Mouse (Mus musculus): ENCODE measurements around the gene Wdsub1. TPM values are rescaled to one million over a fixed set of nuclear protein-coding genes. Genes with fewer than 3 reads are reported as not detected.

Gene Wdsub1
- polyA plus RNA-seq, 1 experiment, result 26.6 TPM

DNA sequence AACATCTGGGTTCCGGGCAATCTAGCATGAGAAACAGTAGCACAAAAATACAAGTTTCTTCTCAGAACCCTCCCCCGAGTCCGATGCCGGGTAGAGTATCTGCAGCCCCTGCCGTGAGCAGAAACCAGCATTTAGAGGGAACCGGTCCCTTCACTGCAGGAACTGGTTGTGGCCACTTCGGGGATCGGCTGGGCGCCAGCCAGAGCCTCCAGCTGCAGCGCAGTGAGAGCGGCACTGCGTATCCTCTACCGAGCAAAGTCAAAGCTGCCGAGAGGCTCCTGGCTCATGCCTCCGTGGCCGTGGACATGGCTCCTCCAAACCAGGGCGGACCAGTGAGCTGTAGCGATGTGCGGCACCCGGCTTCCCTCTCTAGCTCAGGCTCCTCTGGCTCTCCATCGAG lies 39.2 kb downstream of the Wdsub1 start:
- no peak for DNase-seq (ENCODE audit: low read depth, low spot score)
- WGBS, result 95% methylated on average over 21 of the region's 21 CpGs

DNA sequence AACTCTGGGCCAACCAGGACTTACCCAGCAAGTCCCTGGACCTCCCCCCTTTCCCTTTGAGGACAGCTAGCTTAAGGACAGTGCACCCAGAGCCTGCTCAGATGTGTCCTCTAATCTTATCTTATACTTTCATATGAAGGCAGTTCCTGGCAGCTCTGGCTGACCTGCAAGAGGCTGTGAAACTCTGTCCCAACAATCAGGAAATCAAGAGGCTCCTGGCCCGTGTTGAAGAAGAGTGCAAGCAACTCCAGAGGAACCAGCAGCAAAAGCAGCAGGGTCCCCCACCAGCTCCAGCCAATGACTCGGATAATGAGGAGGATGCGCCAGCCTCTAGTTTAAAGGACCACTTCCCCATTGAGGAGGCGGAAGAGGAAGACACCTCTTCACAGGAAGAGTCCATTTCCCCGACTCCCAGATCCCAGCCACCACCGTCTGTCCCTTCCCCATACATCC lies 39.8 kb downstream of the Wdsub1 start:
- WGBS, result 69% methylated on average over 6 of the region's 6 CpGs
- DNase-seq (ENCODE audit: low read depth, low spot score), result peak; percentile 13

DNA sequence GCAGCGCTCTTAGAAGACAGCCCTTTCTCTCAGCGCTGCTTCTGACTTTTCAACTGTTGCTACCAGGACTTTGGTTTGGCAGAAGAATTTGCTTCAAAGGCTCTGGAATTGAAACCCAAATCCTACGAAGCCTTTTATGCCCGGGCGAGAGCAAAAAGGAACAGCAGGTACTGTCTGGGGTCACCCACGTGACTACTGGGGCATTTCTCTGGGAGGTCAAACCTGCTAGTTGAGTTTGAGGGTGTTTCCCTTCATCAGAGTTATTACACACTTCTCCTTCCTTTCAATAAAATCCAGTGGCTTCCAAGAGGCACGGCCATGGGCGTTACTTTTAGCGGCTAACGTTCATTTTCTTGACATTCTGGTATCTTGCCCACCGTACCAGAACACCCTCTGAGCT lies 40.4 kb downstream of the Wdsub1 start:
- WGBS, result 34% methylated on average over 11 of the region's 11 CpGs

DNA sequence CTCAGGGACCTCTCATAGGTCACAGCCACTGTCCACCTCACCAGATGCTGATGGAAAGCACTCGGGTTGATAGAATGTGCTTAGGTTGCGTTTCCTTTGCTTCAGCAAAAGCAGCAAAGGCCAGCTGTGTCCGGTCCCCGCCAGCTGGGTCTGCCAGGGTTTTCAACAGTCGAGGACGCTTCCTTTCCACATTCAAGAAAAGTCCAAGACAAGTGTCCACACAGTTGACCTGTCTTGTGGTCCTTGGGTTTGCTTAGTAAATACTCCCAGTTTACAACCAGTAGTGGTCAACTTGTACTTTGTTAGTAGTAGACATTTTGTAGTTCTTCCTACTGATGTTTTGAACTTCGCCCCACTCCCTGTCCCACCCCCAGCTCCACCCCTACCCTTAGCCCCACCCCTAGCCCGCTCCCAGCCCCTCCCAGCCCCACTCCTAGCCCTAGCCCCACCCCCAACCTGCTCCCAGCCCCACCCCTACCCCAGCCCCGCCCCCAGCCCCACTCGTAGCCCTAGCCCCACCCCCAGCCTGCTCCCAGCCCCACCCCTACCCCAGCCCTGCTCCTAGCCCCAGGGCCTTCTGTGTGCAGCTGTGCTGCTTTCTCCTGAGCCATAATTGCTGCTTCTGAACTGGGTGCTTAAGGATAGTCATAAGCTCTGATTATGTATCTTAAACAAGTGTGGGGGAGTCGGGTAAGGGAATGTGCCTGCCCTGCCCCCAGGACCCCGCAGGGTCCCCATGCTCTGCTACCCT lies 41.0 kb downstream of the Wdsub1 start:
- peak; percentile 27 for DNase-seq (ENCODE audit: low read depth, low spot score)
- WGBS, result 45% methylated on average over 12 of the region's 12 CpGs

More for the DNA sequence above, 40.4 kb downstream of the Wdsub1 start:
- peak; percentile 81 for DNase-seq (ENCODE audit: low read depth, low spot score)

DNA sequence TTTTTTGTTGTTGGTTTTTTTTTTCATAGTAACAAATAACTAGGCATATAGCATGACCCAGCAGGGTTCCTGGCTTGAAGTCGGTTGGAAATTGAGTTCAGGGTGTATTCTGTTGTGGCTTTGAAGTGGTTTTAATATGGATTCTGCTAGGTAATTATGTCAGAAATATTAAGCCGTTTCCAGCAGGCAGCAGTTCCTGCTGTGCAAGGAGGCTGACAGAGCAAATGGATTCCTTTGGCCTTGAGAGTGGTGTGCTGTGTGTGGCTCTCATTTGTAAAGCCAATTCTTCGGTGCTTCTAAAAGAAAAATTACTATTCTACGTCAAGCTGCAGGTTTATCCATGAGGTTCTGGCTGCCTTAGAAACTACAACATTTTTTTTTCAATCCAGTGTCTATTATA lies 42.2 kb downstream of the Wdsub1 start:
- 79% methylated on average over 4 of the region's 4 CpGs for WGBS
- no peak for DNase-seq (ENCODE audit: low read depth, low spot score)

DNA sequence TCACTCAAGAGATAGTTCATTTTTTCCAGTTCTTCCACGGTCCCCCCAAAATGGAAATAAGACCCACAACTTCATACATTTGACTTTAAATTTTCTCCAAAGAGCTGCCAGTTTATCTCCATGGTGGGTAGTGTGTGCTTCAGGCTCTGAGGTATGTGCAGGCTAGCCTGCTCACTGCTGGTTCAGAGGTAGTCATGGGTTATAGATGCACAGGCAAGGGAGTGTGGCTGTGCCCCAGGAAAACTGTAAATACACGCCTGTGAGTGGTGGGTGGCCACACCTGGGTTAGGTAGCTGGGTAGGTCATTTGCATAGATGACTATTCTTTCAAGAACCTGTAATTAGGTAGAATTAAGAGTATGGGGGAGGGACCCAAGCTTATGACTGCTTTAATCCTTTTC lies 42.6 kb downstream of the Wdsub1 start:
- 81% methylated on average over 2 of the region's 2 CpGs for WGBS

DNA sequence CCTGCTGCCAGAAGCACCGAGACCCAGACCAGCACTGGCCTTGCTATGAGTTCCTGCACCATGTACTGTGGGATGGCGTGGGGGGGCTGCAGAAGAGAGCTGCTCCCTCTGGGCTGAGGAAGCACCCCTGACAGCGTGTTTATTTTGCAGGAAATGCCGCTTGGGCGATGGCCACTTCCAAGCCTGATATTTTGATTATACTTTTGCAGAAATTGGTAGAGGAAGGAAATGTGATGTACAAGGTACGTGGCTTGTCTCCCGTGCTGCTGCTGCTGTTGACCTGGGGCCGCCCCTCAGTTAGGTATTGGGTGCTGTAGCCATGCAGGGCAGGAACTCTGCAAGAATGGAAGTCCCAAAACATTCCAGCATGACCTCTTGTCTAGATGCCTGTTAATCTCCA lies 43.6 kb downstream of the Wdsub1 start:
- 85% methylated on average over 8 of the region's 8 CpGs for WGBS
- DNase-seq (ENCODE audit: low read depth, low spot score), result no peak

More for the DNA sequence above, 42.6 kb downstream of the Wdsub1 start:
- no peak for DNase-seq (ENCODE audit: low read depth, low spot score)

DNA sequence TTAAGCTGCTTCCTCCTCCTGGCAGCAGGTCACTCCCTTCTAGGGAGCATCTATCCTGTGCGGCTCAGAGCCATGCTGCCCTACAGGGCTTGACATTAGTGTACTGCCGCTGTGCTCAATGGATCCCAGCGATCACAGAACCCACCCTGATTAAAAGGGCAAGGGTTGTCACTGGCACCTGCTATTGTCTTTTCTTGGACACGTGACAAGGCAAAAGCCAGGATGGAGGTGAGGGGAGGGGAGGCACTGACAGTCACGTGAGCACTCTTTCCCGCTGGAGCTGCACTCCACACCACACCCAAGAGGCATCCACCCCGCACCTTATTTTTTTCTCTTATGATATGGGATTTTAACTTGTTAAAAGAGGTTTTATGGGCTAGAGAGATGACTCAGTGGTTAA lies 50.6 kb downstream of the Wdsub1 start:
- DNase-seq (ENCODE audit: low read depth, low spot score), result peak; percentile 8
- WGBS, result 49% methylated on average over 7 of the region's 7 CpGs

DNA sequence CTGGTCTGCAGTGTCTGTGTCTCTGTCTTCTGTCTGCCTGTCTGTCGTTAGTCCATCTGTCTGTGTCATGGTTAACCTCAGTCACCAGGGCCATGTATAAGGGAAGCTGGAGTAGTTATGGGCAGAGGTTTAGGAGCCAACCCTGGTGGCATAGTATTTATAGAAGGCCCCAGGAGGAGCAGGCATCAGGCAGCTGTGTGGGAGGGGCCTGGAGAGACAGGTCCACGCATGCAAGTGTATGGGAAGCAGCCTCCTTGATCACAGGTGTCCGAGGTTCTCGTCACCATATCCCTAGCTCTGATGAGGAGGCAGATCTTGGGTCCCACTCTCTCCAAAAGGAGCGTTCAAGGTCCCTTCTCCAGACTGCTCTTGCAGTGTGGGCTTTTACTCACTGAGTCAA lies 51.5 kb downstream of the Wdsub1 start:
- WGBS, result 83% methylated on average over 5 of the region's 5 CpGs
- no peak for DNase-seq (ENCODE audit: low read depth, low spot score)

DNA sequence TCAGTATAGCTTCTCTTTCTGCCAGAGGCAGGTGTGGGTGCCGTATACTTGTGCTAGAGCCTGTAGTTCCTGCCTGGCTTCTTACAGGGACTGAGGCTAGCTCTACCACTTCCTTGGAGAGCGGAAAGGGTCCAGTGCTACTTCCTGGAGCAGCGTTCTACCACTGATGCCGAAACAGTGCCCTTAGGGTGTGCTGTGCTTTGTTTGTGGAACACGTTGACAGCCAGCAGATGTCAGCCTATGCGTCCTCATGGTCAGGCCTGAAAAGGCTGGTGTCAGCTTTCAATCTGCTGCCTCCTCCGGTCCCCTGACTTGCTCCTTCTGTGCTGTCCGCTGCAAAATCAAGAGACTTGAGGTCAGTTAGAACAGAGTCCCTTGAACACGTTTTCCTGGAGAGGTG lies 52.2 kb downstream of the Wdsub1 start:
- 42% methylated on average over 9 of the region's 9 CpGs for WGBS
- no peak for DNase-seq (ENCODE audit: low read depth, low spot score)

DNA sequence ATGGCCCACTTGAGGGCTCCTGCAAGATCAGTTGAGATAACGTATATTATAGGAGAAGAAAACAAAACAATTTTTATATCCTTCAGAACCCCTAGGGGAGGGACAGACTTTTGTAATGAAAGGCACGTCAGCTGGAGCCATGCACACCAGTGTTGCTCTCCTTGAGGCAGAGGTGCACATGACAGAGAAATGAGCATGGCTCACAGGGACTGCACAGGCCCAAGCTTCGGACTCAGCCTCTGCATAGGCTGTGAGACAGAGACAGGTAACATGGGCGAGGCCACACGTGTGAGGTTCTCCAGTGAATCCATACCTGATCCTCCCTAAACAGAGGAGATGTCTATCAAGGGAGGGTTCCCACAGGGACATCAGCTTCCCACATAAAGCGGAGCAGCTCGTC lies 52.7 kb downstream of the Wdsub1 start:
- WGBS, result 59% methylated on average over 7 of the region's 7 CpGs
- DNase-seq (ENCODE audit: low read depth, low spot score), result no peak

DNA sequence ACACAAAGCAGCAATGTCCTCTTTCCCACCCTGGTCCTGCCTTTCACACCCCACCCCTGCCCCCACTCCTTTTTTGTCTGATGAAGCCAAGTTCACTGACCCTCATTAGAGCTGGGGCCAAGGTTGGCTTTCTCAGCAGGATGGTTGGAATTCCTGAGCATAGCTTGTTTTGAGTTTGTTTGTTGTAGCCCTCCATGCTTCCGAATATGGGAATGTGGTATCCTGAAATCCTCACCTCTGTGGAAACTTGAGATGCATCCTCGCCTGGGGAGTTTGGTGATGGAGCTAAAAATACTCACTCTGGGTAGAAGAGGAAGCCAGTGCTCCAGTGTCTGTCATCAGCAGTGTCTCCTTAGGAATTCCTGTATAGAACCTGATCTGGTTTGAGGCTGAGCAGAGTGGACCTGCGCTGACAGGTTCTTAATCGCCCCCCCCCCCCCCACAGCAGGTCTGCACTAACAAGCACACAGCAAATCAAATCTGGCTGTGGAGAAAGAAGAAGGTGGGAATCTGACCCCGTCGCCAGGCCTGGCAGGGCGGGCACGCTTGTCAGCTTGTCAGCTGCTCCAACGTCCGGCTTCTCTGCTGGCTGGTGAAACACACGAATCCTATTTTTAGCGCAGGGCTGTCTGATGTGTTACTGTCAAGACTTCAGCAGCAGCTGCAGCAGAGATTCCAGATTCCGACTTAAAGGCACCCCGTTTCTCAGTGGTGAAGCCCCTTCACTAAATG lies 53.4 kb downstream of the Wdsub1 start:
- WGBS, result 54% methylated on average over 14 of the region's 14 CpGs
- DNase-seq (ENCODE audit: low read depth, low spot score), result no peak

DNA sequence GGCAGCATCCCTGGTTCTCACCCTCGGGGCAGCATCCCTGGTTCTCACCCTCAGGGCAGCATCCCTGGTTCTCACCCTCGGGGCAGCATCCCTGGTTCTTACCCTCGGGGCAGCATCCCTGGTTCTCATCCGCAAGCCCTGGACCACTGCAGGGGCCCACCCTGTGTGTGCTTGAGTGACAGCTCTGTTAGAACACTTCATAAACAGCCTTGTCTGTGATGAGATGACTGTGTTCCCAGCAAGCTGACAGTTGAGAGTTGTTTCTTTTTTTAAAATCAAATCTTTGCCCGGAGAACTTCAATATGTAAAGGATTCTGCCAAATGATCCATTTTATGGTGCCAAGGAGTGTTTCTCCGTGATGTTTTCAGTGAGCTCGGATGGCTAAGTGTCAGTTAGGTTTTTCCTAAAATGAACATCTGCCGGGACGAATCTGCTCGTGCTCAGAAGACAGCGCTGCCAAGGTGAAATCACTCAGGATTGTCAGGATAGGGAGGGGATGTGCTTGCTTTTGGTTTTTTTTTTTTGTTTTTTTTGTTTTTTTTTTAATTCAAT lies 54.2 kb downstream of the Wdsub1 start:
- DNase-seq (ENCODE audit: low read depth, low spot score), result no peak
- 76% methylated on average over 11 of the region's 11 CpGs for WGBS

DNA sequence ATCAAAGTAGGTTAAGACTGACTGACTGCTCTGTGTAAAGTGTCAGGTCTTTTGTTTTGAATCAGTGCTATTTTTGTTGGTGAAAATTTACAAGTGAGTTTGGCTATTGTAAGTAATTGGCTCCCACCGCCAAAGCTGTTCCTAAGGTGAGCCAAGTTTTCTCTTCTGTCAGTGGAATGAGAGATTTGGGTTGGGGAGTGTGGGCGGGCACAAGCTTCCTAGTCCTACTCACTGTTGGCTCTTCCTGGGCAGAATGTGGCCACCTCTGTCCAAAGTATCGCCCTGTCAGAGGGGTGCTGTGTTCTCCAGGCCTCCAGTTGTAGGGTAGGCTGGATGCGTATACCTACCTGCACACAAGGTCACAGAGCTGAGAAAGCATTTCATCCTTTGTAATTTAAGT lies 57.0 kb downstream of the Wdsub1 start:
- DNase-seq (ENCODE audit: low read depth, low spot score), result no peak
- 86% methylated on average over 4 of the region's 4 CpGs for WGBS

DNA sequence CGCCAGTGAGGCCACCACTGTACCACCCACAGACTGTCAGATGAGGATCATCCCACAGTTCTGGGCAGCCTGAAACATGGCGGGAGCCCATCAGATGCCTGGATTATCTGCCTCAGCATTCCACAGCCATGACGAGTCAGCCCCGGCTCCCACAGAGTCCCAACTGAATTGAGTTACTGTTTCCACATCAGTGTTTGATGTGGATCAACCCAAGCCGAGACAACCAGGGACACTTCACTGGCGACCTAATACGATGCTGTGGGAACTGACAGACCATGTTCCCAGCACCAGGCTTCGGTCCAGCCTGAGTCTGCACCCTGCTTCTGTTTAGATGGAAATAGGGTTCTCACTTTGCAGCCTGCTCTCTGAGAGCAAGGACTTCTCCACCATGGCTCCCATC lies 58.1 kb downstream of the Wdsub1 start:
- WGBS, result 70% methylated on average over 8 of the region's 8 CpGs
- DNase-seq (ENCODE audit: low read depth, low spot score), result no peak

DNA sequence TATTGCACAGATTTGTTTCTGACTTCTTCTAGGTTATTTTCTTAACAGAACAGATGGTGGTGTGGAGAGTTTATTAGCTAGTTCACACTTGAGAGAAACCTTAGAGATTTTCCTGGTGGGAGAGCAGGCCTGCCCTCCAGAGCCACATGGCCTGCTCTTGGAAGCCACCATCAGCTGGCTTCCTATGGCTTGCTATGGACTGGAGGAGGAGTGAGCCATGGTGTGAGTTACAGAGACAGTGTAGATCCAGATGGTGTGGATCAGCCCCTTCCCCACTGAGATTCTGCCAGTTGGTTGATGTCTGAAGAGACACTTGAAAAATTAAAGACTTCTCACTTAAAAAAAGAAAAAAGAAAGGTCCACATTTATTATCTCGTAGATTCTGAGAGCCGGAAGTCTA lies 61.3 kb downstream of the Wdsub1 start:
- no peak for DNase-seq (ENCODE audit: low read depth, low spot score)
- 95% methylated on average over 2 of the region's 2 CpGs for WGBS

DNA sequence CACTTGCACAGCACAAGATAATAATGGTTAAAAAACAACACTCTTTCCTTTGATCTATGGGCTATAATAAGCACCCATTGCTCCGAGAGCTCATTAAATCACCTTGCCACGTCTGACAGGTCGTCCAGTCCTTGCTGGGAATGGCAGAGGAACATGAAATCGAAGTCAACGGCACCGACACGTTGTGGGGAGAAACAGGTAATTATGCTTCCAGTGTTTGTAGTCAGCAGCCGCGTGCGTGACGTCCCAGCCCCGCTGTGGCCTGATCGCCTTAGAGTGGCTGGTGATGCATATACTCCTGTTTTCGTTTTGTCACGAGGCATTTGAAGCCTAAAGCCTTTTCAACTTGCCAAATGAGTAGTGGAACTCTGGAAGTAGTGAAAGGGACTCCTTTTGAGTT lies 62.3 kb downstream of the Wdsub1 start:
- WGBS, result 91% methylated on average over 15 of the region's 15 CpGs
- no peak for DNase-seq (ENCODE audit: low read depth, low spot score)

DNA sequence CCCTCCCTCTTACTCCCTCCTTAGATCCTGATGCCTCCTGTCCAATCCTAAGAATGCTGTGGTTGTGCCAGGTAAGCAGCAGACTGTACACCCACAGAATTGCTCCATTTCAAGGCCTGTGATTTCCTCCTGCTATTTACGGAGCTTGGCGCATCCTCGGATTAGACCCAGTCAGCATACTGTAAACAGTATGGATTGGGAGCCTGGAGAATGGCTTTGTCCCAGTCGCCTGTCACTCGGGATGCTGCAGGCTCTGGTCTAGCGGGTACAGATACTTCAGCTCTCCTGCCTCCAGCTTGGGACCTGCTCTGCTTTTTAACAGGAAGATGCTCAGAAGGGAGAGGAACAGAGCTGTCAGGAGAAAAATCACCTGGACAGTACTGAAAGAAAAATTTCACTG lies 63.0 kb downstream of the Wdsub1 start:
- DNase-seq (ENCODE audit: low read depth, low spot score), result no peak
- WGBS, result 84% methylated on average over 6 of the region's 6 CpGs

DNA sequence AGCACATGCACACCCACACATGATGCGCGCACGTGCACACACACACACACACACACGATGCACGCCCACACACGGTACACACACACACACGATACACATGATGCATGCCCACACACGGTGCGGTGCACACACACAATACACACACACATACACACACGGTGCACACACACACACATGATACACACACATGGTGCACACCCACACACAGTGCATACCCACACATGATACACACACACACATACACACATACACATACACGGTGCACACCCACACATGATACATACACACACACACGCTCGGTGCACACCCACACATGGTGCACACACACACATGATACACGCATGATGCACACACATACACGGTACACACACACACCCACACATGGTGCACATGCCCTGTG lies 63.7 kb downstream of the Wdsub1 start:
- DNase-seq (ENCODE audit: low read depth, low spot score), result no peak
- 97% methylated on average over 15 of the region's 15 CpGs for WGBS

DNA sequence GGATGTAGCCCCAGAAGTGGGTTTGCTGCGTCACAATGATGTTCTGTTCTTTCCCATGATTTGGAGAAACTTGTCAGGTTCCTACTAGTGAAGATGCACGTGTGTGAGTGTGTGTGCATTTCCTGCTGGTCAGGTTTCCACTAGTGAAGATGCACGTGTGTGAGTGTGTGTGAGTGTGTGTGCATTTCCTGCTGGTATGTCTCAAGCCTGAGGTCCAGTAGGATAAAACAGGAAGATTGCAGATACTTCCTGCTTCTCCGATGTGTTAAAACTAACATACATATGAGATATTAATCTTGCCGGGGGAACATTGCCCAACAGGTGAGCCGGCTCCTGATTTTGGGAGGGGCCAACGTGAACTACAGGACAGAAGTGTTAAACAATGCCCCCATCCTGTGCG lies 67.4 kb downstream of the Wdsub1 start:
- WGBS, result 73% methylated on average over 8 of the region's 8 CpGs

DNA sequence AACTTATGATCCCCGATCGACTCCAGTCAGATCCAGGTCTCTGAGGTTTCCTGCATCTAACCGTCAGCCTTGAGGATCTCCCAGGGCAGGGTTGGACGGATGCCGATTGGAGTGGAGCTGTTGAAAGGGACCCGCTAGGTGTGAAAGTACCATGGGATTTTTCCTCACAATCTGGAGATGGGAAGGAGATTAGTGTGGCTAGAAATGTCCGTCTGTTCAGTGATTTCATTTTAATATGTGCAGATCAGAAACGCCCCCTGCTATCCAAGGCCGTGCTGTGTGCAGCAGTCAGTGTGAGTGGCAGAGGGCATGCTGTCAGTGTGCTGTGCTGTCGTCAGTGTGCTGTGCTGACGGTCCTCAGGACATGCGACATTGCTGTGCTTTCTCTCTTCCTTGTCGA lies 68.9 kb downstream of the Wdsub1 start:
- no peak for DNase-seq (ENCODE audit: low read depth, low spot score)
- 95% methylated on average over 13 of the region's 13 CpGs for WGBS

More for the DNA sequence above, 67.4 kb downstream of the Wdsub1 start:
- no peak for DNase-seq (ENCODE audit: low read depth, low spot score)

Data from large intestine, adult 2 months (tissue).